Mouse (Mus musculus) hindbrain, embryonic 12.5 days (tissue): ENCODE results near the gene Senp3. TPM values are rescaled to one million over a fixed set of nuclear protein-coding genes. Genes with fewer than 3 reads are reported as not detected.
"Not testable (repeated sequence)": the region's sequence is repeated elsewhere in the genome, so short reads cannot be mapped to it uniquely, and the experiment has no call there.

Experiments
- ATAC-seq: fragments of 200-750 bp; cut with Nextera tagmentation; 2 replicates; pipeline ENCODE4 v1.8.0; 2017; ENCODE audit warnings: moderate TSS enrichment; ENCODE audit not compliant: low FRiP score
- H3K27ac ChIP-seq: fragments of 300-500 bp; sonication (generic); 2 replicates; pipeline ENCODE4 v1.5.1; 2016; ENCODE audit warnings: mild to moderate bottlenecking
- H3K27me3 ChIP-seq: fragments of 300-500 bp; sonication (generic); 2 replicates; pipeline ENCODE4 v1.6.1; 2016; ENCODE audit warnings: mild to moderate bottlenecking
- H3K36me3 ChIP-seq: fragments of 300-500 bp; sonication (generic); 2 replicates; pipeline ENCODE4 v1.6.1; 2016; ENCODE audit warnings: mild to moderate bottlenecking
- H3K4me1 ChIP-seq: fragments of 300-500 bp; sonication (generic); 2 replicates; pipeline ENCODE4 v1.6.1; 2016
- H3K4me2 ChIP-seq: fragments of 300-500 bp; sonication (generic); replicated peaks from 2 replicates; pipeline ENCODE4 v1.6.1; 2016; ENCODE audit warnings: mild to moderate bottlenecking
- H3K4me3 ChIP-seq: fragments of 300-500 bp; sonication (generic); 2 replicates; pipeline ENCODE4 v1.5.1; 2016; ENCODE audit warnings: mild to moderate bottlenecking
- H3K9ac ChIP-seq: fragments of 300-500 bp; sonication (generic); 2 replicates; pipeline ENCODE4 v1.6.1; 2016; ENCODE audit warnings: mild to moderate bottlenecking, moderate library complexity
- H3K9me3 ChIP-seq: fragments of 300-500 bp; sonication (generic); replicated peaks from 2 replicates; pipeline ENCODE4 v1.6.1; 2016; ENCODE audit warnings: mild to moderate bottlenecking
- WGBS: fragments of 180-500 bp; shearing (Covaris S2); methylation state at CpG from one replicate; pipeline ENCODE4 v1.1.7; 2016; 5-methylcytosine and 5-hydroxymethylcytosine counted together
- polyA plus RNA-seq: library from polyadenylated mRNA; unstranded; fragments of >200 nt; fragmentation: Nextera tagmentation; extraction: Ambion mirVana; gene quantifications from 2 replicates; pipeline ENCODE4 v1.2.1, GENCODE M21; 2016

The Senp3 gene
- polyA plus RNA-seq, 1 experiment from 2014 or later, result 105 TPM

- H3K4me1 ChIP-seq, result peaks cover 7% of the 10 kb centered on the region
- H3K4me3 ChIP-seq, result no peak overlapping the region
- no peak overlapping the region for H3K27ac ChIP-seq
- no peaks in the 10 kb centered on the region for H3K36me3 ChIP-seq
- no peak for ATAC-seq
- H3K4me2 ChIP-seq, result no peak overlapping the region
- H3K9me3 ChIP-seq, result no peaks in the 10 kb centered on the region
- 0 out of 2 replicates have a peak, but pooled peaks cover 2% of the 10 kb centered on the region for H3K27me3 ChIP-seq
- 74% methylated on average over 20 of the region's 20 CpGs for WGBS
- H3K9ac ChIP-seq, result no peak overlapping the region
These were observed 31.2 kb upstream of the Senp3 start for GRCm38 (mm10) chr11:69712954-69713672.

- Histone ChIP-seq H3K27me3 (0 out of 2 replicates have a peak, but pooled peaks cover 2% of the 10 kb centered on the region), H3K4me3 (no peak overlapping the region), H3K27ac (no peak overlapping the region), H3K9ac (no peak overlapping the region), H3K4me1 (peaks cover 5% of the 10 kb centered on the region), H3K4me2 (no peak overlapping the region), H3K36me3 (no peaks in the 10 kb centered on the region), H3K9me3 (no peaks in the 10 kb centered on the region)
- WGBS, result 80% methylated on average over 2 of the region's 2 CpGs
- no peak for ATAC-seq
These were observed 29.2 kb upstream of the Senp3 start for GRCm38 (mm10) chr11:69711082-69711481.

- no peaks in the 10 kb centered on the region for H3K36me3 ChIP-seq
- no peak overlapping the region for H3K27ac ChIP-seq
- H3K4me1 ChIP-seq, result no peaks in the 10 kb centered on the region
- no peaks in the 10 kb centered on the region for H3K9me3 ChIP-seq
- 0 out of 2 replicates have a peak, but pooled peaks cover 2% of the 10 kb centered on the region for H3K27me3 ChIP-seq
- WGBS, result 69% methylated on average over 3 of the region's 3 CpGs
- H3K4me2 ChIP-seq, result no peak overlapping the region
- no peak overlapping the region for H3K4me3 ChIP-seq
- no peak for ATAC-seq
- H3K9ac ChIP-seq, result no peak overlapping the region
These were observed 28.6 kb upstream of the Senp3 start for GRCm38 (mm10) chr11:69710470-69710869.

DNA sequence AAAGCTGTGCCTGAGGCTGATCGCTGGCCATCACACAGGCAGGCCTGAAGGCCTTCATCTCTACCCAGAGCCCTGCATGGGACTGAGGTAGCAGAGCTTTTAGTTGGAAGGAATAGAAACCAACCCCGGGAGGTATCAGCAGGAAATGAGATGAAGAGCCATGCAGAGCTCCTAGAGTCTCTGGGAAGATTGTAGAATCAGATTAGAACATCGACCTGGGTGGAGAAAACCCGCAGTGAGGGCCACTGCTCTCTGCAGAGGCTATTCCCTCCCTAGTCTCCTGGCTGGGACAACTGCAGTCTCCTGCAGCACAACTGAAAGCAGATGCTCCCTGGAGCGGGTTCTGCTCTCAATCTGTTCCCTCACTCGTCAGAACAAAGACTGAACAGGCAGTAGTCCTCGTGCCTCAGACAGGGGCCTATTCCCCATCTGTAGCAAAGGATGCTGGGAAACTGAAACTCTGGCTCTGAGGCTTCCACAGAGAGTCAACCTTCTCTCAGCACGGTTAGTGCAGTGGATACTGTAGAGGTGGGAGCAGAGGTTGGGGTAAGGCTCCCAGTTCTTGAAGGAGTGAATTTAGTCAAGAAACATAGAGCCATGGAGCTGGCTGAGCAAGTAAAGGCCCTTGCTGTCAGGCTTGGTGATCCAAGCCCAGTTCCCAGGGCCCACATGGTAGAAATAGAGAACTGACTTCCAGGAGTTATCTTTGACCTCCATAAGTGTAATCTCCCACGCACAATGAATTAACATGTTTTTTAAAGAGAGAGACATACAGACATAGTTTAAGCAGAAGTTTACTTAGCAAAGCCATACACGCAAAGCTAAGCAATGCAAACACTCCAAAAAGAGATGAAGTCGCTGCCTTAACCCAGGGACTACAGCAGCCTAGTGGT lies 27.9 kb upstream of the Senp3 start:
- no peak overlapping the region for H3K4me3 ChIP-seq
- no peak for ATAC-seq
- no peak overlapping the region for H3K27ac ChIP-seq
- H3K9ac ChIP-seq, result no peak overlapping the region
- WGBS, result 47% methylated on average over 11 of the region's 11 CpGs
- H3K27me3 ChIP-seq, result 0 out of 2 replicates have a peak, but pooled peaks cover 2% of the 10 kb centered on the region
- no peak overlapping the region for H3K4me2 ChIP-seq
- H3K36me3 ChIP-seq, result no peaks in the 10 kb centered on the region
- no peaks in the 10 kb centered on the region for H3K4me1 ChIP-seq
- no peaks in the 10 kb centered on the region for H3K9me3 ChIP-seq

DNA sequence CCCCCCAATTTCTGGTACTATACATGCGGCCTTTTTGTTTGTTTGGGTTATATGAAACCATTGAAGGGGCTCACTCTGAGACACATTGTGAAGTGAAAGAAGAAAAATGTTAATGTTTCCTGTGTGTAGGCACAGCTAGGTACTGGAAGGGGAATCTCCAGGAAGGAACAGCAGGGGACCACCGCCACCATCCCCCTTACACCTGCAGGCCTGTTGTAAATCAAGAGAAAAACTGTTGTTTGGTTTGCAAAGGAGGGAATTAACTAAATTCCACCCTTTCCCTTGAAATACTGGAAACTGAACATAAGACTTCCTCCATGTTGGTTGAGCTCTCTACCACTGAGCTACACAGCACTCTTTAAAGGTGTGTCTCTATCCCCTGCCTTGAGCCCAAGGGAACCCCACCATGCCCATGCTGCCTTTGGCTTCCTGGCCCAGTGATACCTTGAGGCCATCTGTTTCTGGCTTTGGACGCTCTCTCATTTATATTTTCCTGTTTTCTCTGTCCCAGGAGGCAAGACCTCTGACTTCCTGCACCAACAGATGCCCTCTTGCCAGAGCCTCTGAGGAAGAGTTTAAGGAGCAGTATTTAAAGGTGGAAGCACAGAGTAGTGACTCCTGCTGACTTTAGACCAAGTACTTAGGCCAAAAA lies 26.9 kb upstream of the Senp3 start:
- Histone ChIP-seq H3K27ac (no peak overlapping the region), H3K27me3 (0 out of 2 replicates have a peak, but pooled peaks cover 2% of the 10 kb centered on the region), H3K9ac (no peak overlapping the region), H3K9me3 (no peaks in the 10 kb centered on the region), H3K4me2 (no peak overlapping the region), H3K4me1 (no peaks in the 10 kb centered on the region), H3K4me3 (no peak overlapping the region), H3K36me3 (no peaks in the 10 kb centered on the region)
- no peak for ATAC-seq
- WGBS, result 77% methylated on average over 3 of the region's 3 CpGs

DNA sequence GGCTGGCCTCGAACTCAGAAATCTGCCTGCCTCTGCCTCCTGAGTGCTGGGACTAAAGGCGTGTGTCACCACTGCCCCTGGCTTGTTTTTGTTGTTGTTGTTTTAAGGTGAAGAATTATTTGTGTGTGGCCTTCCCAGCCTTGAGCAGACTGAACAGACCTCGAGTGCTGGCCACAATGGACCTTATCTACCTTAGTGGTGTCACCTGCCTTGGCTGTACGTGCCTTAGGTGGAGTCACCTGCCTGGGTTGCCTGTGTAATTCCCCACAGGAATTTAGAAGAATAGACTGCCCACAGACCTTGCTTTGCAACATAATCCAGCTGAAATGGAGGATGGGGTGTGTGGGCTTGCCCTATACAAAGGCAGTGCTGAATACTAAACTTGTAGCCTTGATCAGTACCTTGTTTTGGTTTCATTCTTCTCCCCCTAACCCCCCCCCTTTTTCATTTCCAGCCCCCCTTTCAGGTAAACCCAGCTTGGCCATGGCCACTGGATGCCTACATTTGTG lies 26.0 kb upstream of the Senp3 start:
- H3K4me1 ChIP-seq, result no peaks in the 10 kb centered on the region
- ATAC-seq, result no peak
- no peak overlapping the region for H3K9ac ChIP-seq
- no peak overlapping the region for H3K27ac ChIP-seq
- 81% methylated on average over 4 of the region's 4 CpGs for WGBS
- H3K4me2 ChIP-seq, result no peak overlapping the region
- H3K36me3 ChIP-seq, result no peaks in the 10 kb centered on the region
- no peaks in the 10 kb centered on the region for H3K9me3 ChIP-seq
- no peaks in the 10 kb centered on the region for H3K27me3 ChIP-seq
- no peak overlapping the region for H3K4me3 ChIP-seq

- WGBS, result 84% methylated on average over 4 of the region's 4 CpGs
- Histone ChIP-seq H3K9ac (no peak overlapping the region), H3K9me3 (no peaks in the 10 kb centered on the region), H3K27me3 (no peaks in the 10 kb centered on the region), H3K36me3 (no peaks in the 10 kb centered on the region), H3K4me2 (no peak overlapping the region), H3K27ac (no peak overlapping the region), H3K4me3 (no peak overlapping the region), H3K4me1 (no peaks in the 10 kb centered on the region)
- no peak for ATAC-seq
These were observed 25.6 kb upstream of the Senp3 start for GRCm38 (mm10) chr11:69707480-69707847.

DNA sequence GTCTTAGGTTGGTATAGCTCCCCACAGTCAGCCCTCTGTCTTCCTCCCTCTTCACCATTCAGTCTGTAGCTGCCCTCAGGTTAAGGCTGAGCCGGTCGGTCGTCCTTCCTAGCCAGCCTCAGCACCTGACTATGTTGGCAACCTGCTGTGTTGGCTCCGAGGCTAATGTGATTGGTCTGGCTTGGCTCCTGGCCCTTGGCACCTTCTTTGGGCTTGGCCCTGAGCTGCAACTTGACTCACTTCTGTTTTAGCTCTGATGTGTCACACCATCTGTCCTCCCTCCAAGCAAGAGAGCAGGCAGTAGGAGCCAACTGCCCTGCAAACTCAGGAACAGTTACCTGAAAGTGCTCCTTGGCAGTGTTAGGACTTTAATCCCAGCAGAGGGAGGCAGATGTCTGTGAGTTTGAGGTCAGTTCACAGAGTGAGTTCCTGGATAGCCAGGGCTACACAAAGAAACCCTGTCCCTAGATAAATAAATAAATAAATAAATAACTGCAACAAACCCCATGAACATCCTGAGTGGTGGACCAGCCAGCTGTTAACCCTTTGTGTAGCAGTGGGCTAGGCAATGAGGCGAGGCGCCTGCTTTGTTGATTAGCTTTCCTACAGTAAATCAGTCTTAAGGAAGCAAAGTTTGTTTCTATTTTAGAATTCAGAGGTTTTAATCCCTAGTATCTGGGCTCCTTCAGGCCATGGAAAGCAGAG lies 25.0 kb upstream of the Senp3 start:
- H3K27me3 ChIP-seq, result no peaks in the 10 kb centered on the region
- no peaks in the 10 kb centered on the region for H3K36me3 ChIP-seq
- H3K9ac ChIP-seq, result no peak overlapping the region
- no peak overlapping the region for H3K27ac ChIP-seq
- ATAC-seq, result no peak
- 49% methylated on average over 6 of the region's 6 CpGs for WGBS
- no peaks in the 10 kb centered on the region for H3K9me3 ChIP-seq
- no peak overlapping the region for H3K4me3 ChIP-seq
- H3K4me2 ChIP-seq, result no peak overlapping the region
- H3K4me1 ChIP-seq, result no peaks in the 10 kb centered on the region

DNA sequence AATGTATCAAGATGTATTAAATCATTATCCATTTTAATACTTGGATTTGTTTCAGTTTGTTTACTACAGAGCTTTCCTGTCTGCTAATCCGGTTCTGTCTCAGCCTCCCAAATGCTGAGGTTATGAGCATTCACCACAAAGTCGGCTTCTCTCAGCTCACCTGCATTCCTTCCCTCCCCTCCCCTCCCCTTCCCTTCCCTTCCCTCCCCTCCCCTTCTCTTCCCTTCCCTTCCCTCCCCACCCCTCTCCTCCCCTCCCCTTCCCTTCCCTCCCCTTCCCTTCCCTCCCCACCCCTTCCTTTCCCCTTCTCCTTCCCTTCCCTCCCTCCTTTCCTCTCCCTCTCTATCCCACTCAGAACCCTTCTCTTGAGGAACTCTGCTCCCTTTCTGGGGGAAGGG lies 22.7 kb upstream of the Senp3 start:
- H3K36me3 ChIP-seq, result no peaks in the 10 kb centered on the region
- H3K4me2 ChIP-seq, result no peak overlapping the region
- 45% methylated on average over 2 of the region's 2 CpGs for WGBS
- H3K27me3 ChIP-seq, result no peaks in the 10 kb centered on the region
- no peak overlapping the region for H3K27ac ChIP-seq
- no peak overlapping the region for H3K9ac ChIP-seq
- no peak overlapping the region for H3K4me3 ChIP-seq
- H3K9me3 ChIP-seq, result no peaks in the 10 kb centered on the region
- no peak for ATAC-seq
- H3K4me1 ChIP-seq, result no peaks in the 10 kb centered on the region

DNA sequence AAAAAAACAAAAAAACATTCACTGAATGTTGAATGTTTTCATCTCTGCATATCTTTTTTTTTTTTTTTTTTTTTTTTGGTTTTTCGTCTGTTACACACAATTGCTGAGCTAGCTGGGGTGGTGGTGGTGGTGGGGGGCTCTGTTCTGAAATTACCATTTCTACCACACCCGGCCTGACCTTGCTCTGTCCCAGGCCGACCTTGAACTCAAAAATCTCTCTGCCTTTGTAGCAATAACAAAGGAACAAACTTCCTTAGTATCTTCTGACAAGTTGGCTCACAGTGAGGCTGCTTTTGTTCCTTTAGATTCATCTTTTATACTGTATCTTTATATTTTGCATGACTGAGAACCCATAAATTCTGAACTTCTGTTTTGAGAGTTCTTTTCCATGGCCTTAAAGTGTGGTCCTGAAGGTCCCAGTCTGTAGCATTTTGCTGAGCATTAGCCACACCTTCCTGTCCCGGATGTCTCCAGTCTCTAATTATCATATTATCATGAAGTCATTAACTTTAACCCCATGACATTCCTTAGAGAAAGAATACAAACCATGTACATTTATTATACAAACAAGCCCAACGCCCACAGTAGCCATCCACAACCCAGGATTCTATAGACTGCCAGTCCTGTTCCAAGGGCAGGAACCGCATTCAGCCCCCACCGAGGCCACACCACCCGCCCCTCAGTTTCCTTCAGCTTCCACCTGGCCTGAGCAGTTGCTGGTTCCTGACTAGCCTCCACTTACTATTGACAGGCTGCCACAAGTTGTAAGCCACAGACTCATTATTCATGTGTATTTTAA lies 22.1 kb upstream of the Senp3 start:
- ATAC-seq, result no peak
- H3K27me3 ChIP-seq, result no peaks in the 10 kb centered on the region
- no peak overlapping the region for H3K27ac ChIP-seq
- H3K36me3 ChIP-seq, result no peaks in the 10 kb centered on the region
- no peak overlapping the region for H3K4me2 ChIP-seq
- H3K4me3 ChIP-seq, result no peak overlapping the region
- no peaks in the 10 kb centered on the region for H3K9me3 ChIP-seq
- 70% methylated on average over 8 of the region's 8 CpGs for WGBS
- H3K4me1 ChIP-seq, result no peaks in the 10 kb centered on the region
- H3K9ac ChIP-seq, result no peak overlapping the region

DNA sequence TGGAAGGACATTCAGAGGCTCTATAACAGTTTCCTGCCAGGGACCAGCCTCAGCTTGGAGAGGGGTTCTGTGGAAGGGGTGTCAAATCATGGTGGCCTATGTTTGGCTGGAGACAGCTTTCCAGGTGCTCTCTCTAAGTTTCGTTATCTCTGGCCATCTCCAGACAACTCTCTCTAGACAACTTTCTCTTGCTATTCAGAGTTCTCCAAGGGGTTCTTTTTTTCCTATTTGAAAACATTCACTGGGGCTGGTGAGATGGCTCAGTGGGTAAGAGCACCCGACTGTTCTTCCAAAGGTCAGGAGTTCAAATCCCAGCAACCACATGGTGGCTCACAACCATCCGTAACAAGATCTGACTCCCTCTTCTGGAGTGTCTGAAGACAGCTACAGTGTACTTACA lies 21.5 kb upstream of the Senp3 start:
- WGBS, result 57% methylated on average over 3 of the region's 3 CpGs
- ATAC-seq, H3K27ac ChIP-seq: not testable (repeated sequence)

More for the DNA sequence above, 21.5 kb upstream of the Senp3 start:
- H3K4me1 ChIP-seq, H3K4me2 ChIP-seq, H3K27me3 ChIP-seq, H3K36me3 ChIP-seq, H3K9ac ChIP-seq, H3K4me3 ChIP-seq, H3K9me3 ChIP-seq: not testable (repeated sequence)
